9 mouse cellular contexts compared by ENCODE assay signal in genomic region chr7:117433641-117434040, GRCm38 (mm10). TPM values are rescaled to one million over a fixed set of nuclear protein-coding genes. Genes with fewer than 3 reads are reported as not detected.
DNase-seq lines count a peak whose midpoint lies in the region; ATAC-seq lines count a peak whose summit lies in the region.
"Had no signal": no experiment of that assay in that cellular context is flagged by ENCODE, and none has a peak within 500 bp of the region (broad histone marks: within the 10 kb centered on the region; RNA-seq: fewer than 3 reads in every experiment).

No protein-coding gene starts in this region.

- H3K4me3 ChIP-seq in limb, embryonic 15.5 days: no peak overlapping the region
- H3K4me3 ChIP-seq: embryonic facial prominence, embryonic 12.5 days had no signal

- H3K9ac ChIP-seq in limb, embryonic 15.5 days: no peak overlapping the region
- H3K9ac ChIP-seq: embryonic facial prominence, embryonic 12.5 days had no signal

- no peaks in the 10 kb centered on the region for H3K36me3 ChIP-seq in limb, embryonic 15.5 days
- H3K36me3 ChIP-seq: embryonic facial prominence, embryonic 12.5 days had no signal

- intact Hi-C loops in heart, postnatal 36 days (cut with DNase I): no loop called here

- WGBS in limb, embryonic 15.5 days: 33% methylated on average over 9 of the region's 9 CpGs

- no peaks in the 10 kb centered on the region for H3K27me3 ChIP-seq in limb, embryonic 15.5 days
- H3K27me3 ChIP-seq: embryonic facial prominence, embryonic 12.5 days had no signal

- H3K9me3 ChIP-seq in limb, embryonic 15.5 days: no peaks in the 10 kb centered on the region
- H3K9me3 ChIP-seq: embryonic facial prominence, embryonic 12.5 days had no signal

- peak; percentile 19 to 28 for DNase-seq in heart, adult 18-20 months
- DNase-seq in heart, postnatal 36 days: no peak
- DNase-seq in B cell, adult 2 months: peak; percentile 28 to 30
- peak; percentile 53 to 77 for DNase-seq in frontal cortex, postnatal 36 days (ENCODE audit: low spot score in 2 of 2)
- DNase-seq in embryo, embryonic 11 days: no peak
- DNase-seq in lung, postnatal 25 days (ENCODE audit: low spot score): no peak

- H3K4me2 ChIP-seq in limb, embryonic 15.5 days: no peak overlapping the region
- H3K4me2 ChIP-seq: embryonic facial prominence, embryonic 12.5 days had no signal

- H3K27ac ChIP-seq in limb, embryonic 15.5 days: peak overlapping the region; percentile 73
- H3K27ac ChIP-seq: embryonic facial prominence, embryonic 12.5 days had no signal

- no peak for ATAC-seq in limb, embryonic 15.5 days (ENCODE audit: insufficient number of reproducible peaks, low FRiP score, low TSS enrichment, low read depth)
- ATAC-seq in granulocyte monocyte progenitor cell, adult 5-6 weeks (replicated peaks; ENCODE audit: poor library complexity, severe bottlenecking): no peak

- H3K4me1 ChIP-seq in limb, embryonic 15.5 days: peaks cover 50% of the 10 kb centered on the region

RNA-seq across cellular contexts. Expression of gene Xylt1, which starts 52.9 kb away (rescaled TPM):
- 1 to 10 TPM; 1.8 to 2.4 TPM for total RNA-seq in heart, adult 18-20 months (2021)
- total RNA-seq in heart, postnatal 36 days (2021): 1 to 10 TPM; 2.5 TPM
- 2.5 and 2.9 TPM in 2 replicates for polyA plus RNA-seq in limb, embryonic 15.5 days (2015; fragmentation: Nextera tagmentation; extraction: Ambion mirVana)
- 21.9 and 26.8 TPM in 2 replicates for total RNA-seq in granulocyte monocyte progenitor cell, adult 5-6 weeks (2014; fragmentation: Nextera tagmentation)
- total RNA-seq in granulocyte monocyte progenitor cell, adult 5-6 weeks (2017): 16.2 and 20.9 TPM in 2 replicates

Comparison
In these comparisons a context has a peak if more than half of its experiments do, and no peak if none do; other contexts are left out.
1. DNase-seq: peak in heart, adult 18-20 months (2 of 2), B cell, adult 2 months (2 of 2) and frontal cortex, postnatal 36 days (2 of 2); none in heart, postnatal 36 days (0 of 2), embryo, embryonic 11 days (single experiment) and lung, postnatal 25 days (single experiment).
2. RNA of gene Xylt1, which starts 52.9 kb away (total RNA-seq): 16.2 to 26.8 TPM in granulocyte monocyte progenitor cell, adult 5-6 weeks; 2.5 TPM in heart, postnatal 36 days and 1.8 to 2.4 TPM in heart, adult 18-20 months; every median in the first group is over 4 times any median in the second.